Mouse (Mus musculus): ENCODE data around the gene Krtap9-5. TPM values are rescaled to one million over a fixed set of nuclear protein-coding genes. Genes with fewer than 3 reads are reported as not detected.

Gene Krtap9-5
- not detected for total RNA-seq (2022)

- DNase-seq (ENCODE audit: low spot score), result no peak
Observed at GRCm38 (mm10) chr11:99948175-99948574, at the start of gene Krtap9-5. Krtap9-5 (plus strand) TSS chr11:99948475.

- no peak for DNase-seq (ENCODE audit: low spot score)
Observed at GRCm38 (mm10) chr11:99907620-99908019, 40.7 kb upstream of the Krtap9-5 start, which contains the start of gene Krtap31-1. Krtap31-1 (plus strand) TSS chr11:99907920.

DNA sequence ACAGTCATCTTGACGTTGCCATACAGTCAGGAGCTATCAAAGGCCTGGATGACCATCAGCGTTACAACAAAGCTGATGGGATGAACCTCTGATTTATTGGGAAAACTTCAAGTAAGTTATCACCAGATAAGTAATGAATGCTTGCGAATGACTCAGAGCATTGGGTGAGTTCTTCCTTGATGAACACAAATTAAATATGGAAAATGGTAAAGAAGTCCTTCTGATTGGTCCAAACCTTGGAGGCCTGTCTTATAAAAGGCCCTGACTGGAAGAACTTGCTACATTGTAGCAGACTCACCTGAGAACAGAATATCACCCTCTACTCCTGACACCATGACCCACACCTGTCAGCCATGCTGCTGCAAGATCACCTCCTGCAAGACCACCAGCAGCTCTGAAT lies 33.8 kb upstream of the Krtap9-5 start, which contains the start of gene Gm11565:
TSS of gene Gm11565 (plus strand) at position 301 of the 400 bp plus-strand sequence.
- no peak for DNase-seq (ENCODE audit: low spot score)

GRCm38 (mm10) chr11:99935991-99936390 lies 12.3 kb upstream of the Krtap9-5 start, which contains the start of gene Krtap31-2:
Krtap31-2 (plus strand) TSS chr11:99936291.
- no peak for DNase-seq (ENCODE audit: low spot score)

DNA sequence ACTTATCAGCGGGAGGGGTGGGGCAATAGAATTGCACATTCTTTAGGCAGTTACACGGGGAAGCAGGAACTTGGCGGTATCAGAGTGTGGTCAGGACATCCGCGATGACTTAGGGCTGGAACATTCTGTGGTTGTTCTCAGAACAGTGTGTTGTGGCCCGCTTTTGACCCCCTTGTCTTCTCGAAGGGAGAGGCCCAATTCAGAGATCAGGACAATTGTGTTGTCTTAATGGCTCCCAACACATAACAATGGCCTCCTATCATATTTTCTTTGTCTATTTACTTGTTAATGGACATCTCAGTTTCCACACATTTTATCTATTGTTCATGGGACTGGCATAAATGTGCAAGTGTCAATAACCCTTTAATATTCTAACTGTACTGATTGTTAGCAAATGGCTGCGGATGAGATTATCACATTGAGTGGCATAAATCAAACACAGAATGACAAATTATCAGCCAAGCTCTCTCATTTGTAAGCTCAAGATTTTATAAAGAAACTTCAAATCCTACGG lies 10.5 kb upstream of the Krtap9-5 start:
- no peak for DNase-seq (ENCODE audit: low spot score)

DNA sequence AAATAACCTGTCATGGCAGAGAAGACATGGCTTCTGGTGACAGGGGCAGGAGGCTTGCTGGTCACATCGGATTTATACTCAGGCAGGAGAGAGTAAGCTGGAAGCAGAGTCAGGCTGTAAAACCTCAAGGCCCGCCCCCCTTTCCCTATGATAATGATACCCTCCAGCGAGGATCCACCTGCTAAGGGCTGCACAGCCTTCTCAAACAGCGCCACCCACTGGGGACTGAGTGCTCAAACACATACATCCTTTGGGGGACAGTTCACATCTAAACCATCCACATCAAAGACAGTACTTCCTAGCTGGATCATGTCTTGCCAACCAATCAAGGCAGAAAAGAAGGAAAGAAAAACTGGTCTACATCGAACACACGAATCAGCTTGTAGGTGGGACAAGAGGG lies 15.9 kb downstream of the Krtap9-5 start:
- no peak for DNase-seq (ENCODE audit: low spot score)

GRCm38 (mm10) chr11:99965961-99966360 lies 17.7 kb downstream of the Krtap9-5 start:
- DNase-seq (ENCODE audit: low spot score), result no peak

DNA sequence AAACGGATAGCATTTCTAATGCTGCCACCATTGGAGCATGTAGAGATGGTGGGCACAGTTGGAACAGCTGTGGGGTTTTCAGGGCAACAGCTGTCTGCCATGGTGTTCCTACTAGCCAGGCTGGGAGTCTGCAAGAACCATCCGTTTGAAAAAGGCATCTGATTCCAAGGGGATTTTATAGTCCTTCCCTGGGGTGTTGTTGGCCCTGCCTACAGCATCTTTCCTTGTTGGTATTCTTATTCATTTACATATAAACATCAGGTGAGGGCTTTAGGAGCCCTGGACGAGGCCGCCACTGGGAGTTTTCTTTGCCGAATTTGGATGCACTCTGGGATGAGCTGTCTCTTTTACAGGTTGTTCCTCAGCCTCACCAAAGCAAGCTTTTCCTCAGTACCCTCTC lies 30.7 kb downstream of the Krtap9-5 start, which contains the start of gene Krtap29-1:
TSS of gene Krtap29-1 (minus strand) at position 101 of the 400 bp plus-strand sequence.
- DNase-seq (ENCODE audit: low spot score), result no peak

GRCm38 (mm10) chr11:99982731-99983130 lies 34.5 kb downstream of the Krtap9-5 start:
- DNase-seq (ENCODE audit: low spot score), result no peak

GRCm38 (mm10) chr11:99983442-99983841 lies 35.2 kb downstream of the Krtap9-5 start:
- DNase-seq (ENCODE audit: low spot score), result no peak

- no peak for DNase-seq (ENCODE audit: low spot score)
Observed at GRCm38 (mm10) chr11:99985291-99986092, 37.2 kb downstream of the Krtap9-5 start.

DNA sequence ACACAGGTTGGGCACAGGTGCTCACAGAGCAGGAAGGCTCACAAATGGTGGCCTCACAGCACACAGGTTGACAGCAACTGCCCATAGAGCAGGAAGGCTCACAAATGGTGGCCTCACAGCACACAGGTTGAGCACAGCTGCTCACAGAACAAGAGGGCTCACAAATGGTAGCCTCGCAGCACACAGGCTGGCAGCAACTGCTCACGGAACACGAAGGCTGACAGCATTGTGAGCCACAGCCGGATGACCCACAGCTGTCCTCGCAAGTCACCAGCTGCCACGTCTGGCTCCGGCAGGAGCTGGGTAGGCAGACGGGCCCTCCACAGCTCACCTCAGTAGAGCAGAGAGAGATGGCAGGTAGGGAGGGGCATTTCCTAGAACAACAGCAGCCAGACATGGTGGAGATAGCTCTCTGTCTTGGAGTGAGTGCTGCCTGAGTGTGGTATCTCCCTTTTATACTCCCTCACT lies 37.9 kb downstream of the Krtap9-5 start, which contains the start of gene Krtap16-1:
TSS of gene Krtap16-1 (minus strand) at position 418 of the 468 bp plus-strand sequence.
- DNase-seq (ENCODE audit: low spot score), result no peak

GRCm38 (mm10) chr11:99988530-99988929 lies 40.3 kb downstream of the Krtap9-5 start:
- DNase-seq (ENCODE audit: low spot score), result no peak

DNA sequence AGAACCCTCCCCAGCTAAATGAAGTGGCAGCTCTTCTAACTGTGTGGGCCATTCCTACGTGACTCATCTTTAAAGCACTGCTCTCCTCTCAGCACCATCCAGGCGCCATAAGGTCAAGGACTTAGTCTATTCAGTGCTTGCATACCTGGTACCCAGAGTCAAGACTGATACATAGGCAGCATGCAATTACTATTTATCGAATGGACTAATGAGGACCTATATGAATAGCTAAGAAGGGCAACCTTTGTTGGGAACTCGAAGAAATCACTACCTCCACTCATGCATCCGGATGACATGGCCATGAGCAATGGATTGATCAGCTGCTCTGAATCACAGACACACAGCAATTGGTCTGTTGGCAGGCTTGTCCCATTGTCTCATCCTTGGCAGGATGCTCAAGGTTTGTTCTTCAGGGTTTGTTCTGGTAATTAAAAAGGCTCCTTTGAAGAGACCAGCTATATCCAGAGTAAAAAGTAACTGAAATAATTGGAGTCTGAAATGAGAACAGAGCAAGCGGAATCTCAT lies 41.7 kb downstream of the Krtap9-5 start:
- no peak for DNase-seq (ENCODE audit: low spot score)

DNA sequence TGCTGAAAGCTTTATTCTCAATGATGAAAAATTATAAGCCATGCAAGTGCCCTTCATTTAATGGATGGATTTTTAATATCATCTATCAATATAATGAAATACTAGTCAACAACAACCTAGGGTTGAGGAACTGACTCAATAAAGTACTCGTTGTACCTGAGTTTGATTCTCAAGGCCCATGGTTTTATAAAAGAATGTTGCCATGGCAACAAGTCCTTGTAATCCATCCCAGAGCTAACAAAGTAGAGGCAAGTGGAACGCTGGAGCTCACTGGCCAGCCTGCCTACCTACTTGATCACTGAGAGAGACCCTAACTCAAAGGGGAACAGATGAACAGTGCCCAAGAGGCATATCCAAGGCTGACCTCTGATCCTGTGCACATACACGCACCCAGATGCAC lies 42.3 kb downstream of the Krtap9-5 start:
- DNase-seq (ENCODE audit: low spot score), result no peak

DNA sequence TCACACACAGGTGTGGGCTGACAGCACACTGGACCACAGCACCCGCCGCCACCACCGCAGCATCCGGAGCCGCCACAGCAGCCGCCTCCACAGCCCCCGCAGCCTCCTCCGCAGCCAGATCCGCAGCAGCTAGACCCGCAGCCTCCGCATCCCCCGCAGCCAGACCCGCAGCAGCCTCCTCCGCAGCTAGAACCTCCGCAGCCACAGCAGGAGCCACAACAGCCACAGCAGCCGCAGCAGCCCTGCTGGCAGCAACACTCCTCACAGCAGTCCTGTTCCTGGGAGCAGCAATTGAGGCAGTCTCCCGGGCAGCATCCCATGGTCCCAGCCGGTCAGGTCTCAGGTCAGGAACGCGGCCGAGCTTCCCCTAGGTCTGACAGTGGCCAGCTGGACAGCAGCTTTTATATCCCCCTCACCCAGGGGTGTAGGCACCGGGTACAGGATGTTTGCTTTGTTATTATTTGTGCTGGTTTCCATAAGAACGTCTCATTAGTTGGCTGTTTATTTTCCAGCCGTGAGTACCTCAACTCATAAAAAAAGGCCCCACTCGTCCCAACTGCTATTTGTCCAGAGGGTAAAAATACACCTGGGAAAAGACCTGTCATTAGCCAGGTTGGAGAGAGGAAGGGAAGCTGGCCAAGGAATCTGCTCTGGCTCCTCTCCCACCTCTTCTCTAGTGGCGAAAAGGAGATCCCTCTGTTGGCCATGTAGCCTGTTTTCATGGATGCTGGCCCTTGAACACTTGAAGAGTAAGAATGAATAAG lies 45.5 kb downstream of the Krtap9-5 start, which contains the start of gene Krtap17-1:
TSS of gene Krtap17-1 (minus strand) at position 375 of the 764 bp plus-strand sequence.
- DNase-seq (ENCODE audit: low spot score), result no peak

- DNase-seq (ENCODE audit: low spot score), result no peak
Observed at GRCm38 (mm10) chr11:99994384-99994661, 46.0 kb downstream of the Krtap9-5 start.

DNA sequence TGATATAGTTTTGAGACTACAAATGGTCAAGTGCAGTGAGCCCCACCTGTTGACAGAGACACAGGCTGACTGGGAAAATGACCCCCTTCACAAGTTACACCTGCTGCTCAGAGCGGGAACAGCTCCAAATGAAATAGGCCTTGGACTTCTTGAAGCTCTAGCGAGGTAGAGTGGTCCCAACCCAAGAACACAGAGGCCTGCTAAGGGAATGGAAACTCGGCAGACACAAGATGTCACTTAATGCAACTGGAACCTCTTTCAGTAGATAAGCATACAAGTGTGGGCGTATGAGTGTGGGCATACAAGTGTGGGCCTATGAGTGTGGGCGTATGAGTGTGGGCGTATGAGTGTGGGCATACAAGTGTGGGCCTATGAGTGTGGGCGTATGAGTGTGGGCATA lies 50.8 kb downstream of the Krtap9-5 start:
- no peak for DNase-seq (ENCODE audit: low spot score)

Measured in heart, adult 8-10 months (tissue).